Mouse (Mus musculus) forebrain, embryonic 16.5 days (tissue): Measurements from ENCODE around the gene Gm3252. TPM values are rescaled to one million over a fixed set of nuclear protein-coding genes. Genes with fewer than 3 reads are reported as not detected.
"Not testable (repeated sequence)": the region's sequence is repeated elsewhere in the genome, so short reads cannot be mapped to it uniquely, and the experiment has no call there.

Experiments
- ATAC-seq: fragments of 200-750 bp; cut with Nextera tagmentation; 2 replicates; pipeline ENCODE4 v1.8.0; 2017; ENCODE audit warnings: mild to moderate bottlenecking, moderate library complexity
- H3K27ac ChIP-seq: fragments of 300-500 bp; sonication (generic); 2 replicates; pipeline ENCODE4 v1.5.1; 2014; ENCODE audit warnings: low read length, control low read depth
- H3K27me3 ChIP-seq: fragments of 300-500 bp; sonication (generic); replicated peaks from 2 replicates; pipeline ENCODE4 v1.6.1; 2014; ENCODE audit warnings: low read length; ENCODE audit not compliant: control insufficient read depth, insufficient read depth
- H3K36me3 ChIP-seq: fragments of 300-500 bp; sonication (generic); 2 replicates; pipeline ENCODE4 v1.6.1; 2014; ENCODE audit not compliant: control insufficient read depth, insufficient read depth
- H3K4me1 ChIP-seq: fragments of 300-500 bp; sonication (generic); replicated peaks from 2 replicates; pipeline ENCODE4 v1.6.1; 2014; ENCODE audit warnings: low read length; ENCODE audit not compliant: control insufficient read depth, insufficient read depth
- H3K4me2 ChIP-seq: fragments of 300-500 bp; sonication (generic); 2 replicates; pipeline ENCODE4 v1.6.1; 2014; ENCODE audit warnings: mild to moderate bottlenecking, low read length, control low read depth
- H3K4me3 ChIP-seq: fragments of 300-500 bp; sonication (generic); replicated peaks from 2 replicates; pipeline ENCODE4 v1.5.1; 2014; ENCODE audit warnings: mild to moderate bottlenecking, low read length, control low read depth
- H3K9ac ChIP-seq: fragments of 300-500 bp; sonication (generic); replicated peaks from 2 replicates; pipeline ENCODE4 v1.6.1; 2014; ENCODE audit warnings: low read depth, low read length, control low read depth
- H3K9me3 ChIP-seq: fragments of 300-500 bp; sonication (generic); 2 replicates; pipeline ENCODE4 v1.6.1; 2016; ENCODE audit warnings: low read length; ENCODE audit not compliant: control insufficient read depth
- WGBS: fragments of 180-500 bp; shearing (Covaris S2); extraction: QIAGEN DNeasy Blood & Tissue Kit; methylation state at CpG from one replicate; pipeline ENCODE4 v1.1.7; 2014; 5-methylcytosine and 5-hydroxymethylcytosine counted together
- polyA plus RNA-seq: library from polyadenylated mRNA; unstranded; fragments of >200 nt; fragmentation: Nextera tagmentation; extraction: Ambion mirVana; gene quantifications from 2 replicates; pipeline ENCODE4 v1.2.1, GENCODE M21; 2015

Gm3252 gene
- polyA plus RNA-seq: 1.6 and 1.7 TPM in 2 replicates

GRCm38 (mm10) chr14:4726038-4726880 lies at the start of gene Gm3252:
Gene Gm3252, plus strand, starts transcription at chr14:4726775.
- ATAC-seq, H3K27me3 ChIP-seq, H3K36me3 ChIP-seq, H3K27ac ChIP-seq, H3K4me1 ChIP-seq, H3K9me3 ChIP-seq, H3K9ac ChIP-seq: not testable (repeated sequence)
- Histone ChIP-seq H3K4me2 (peak within 1 kb of the TSS; percentile 46), H3K4me3 (peak within 1 kb of the TSS; percentile 35)
- 5% methylated on average over 3 of the region's 47 CpGs for WGBS

DNA sequence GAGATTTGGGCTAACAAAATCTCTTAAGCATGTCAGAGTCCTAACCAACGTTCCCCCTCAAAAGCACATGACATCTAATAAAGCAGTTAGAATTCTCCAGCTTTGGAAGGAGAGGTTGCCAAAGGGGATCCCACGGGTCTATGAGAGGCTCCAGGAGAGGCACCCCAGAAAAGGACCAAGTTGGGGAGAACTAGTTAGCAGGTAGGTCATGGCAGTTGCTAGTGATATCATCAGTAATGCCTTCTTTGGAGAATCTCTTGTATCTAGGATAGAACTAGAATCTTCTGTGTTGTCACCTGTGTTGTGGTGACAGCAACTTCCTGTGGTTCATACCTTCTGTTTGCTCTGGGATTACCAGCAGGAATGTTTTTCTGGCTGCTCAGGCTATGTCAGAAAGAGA lies 17.6 kb upstream of the Gm3252 start, which contains the start of gene Gm7876:
Gene Gm7876 (plus strand): TSS at position 301 of the 400 bp plus-strand sequence.
- H3K27ac ChIP-seq, H3K9ac ChIP-seq, H3K9me3 ChIP-seq, H3K4me3 ChIP-seq, H3K4me1 ChIP-seq, H3K27me3 ChIP-seq, H3K4me2 ChIP-seq, ATAC-seq, H3K36me3 ChIP-seq: not testable (repeated sequence)
- 88% methylated on average over 1 of the region's 2 CpGs for WGBS

- not testable (repeated sequence) for H3K27me3 ChIP-seq, H3K4me3 ChIP-seq, H3K27ac ChIP-seq, H3K9me3 ChIP-seq, H3K4me2 ChIP-seq, H3K36me3 ChIP-seq, H3K9ac ChIP-seq, H3K4me1 ChIP-seq, ATAC-seq
- WGBS: 100% methylated on average over 1 of the region's 2 CpGs
These were observed 49.5 kb downstream of the Gm3252 start, which contains the start of gene Gm9602 for GRCm38 (mm10) chr14:4776037-4776436. Gene Gm9602, plus strand, starts transcription at chr14:4776337.

Other genes with a start within 250 kb of the Gm3252 start
- gene Gm3182, start 245.0 kb upstream of the Gm3252 start, polyA plus RNA-seq: not detected in 2 replicates
- gene Gm3047, start 171.4 kb upstream of the Gm3252 start, polyA plus RNA-seq: not detected in 2 replicates
- gene Gm8159, start 94.4 kb upstream of the Gm3252 start, polyA plus RNA-seq: not detected in 2 replicates
- 0.61 and 0.86 TPM in 2 replicates for gene Gm3239, start 62.6 kb upstream of the Gm3252 start, polyA plus RNA-seq
- gene Gm7876, start 17.5 kb upstream of the Gm3252 start, polyA plus RNA-seq: not detected in 2 replicates
- gene Gm9602, start 49.6 kb downstream of the Gm3252 start, polyA plus RNA-seq: not detected in 2 replicates
- not detected in 2 replicates for gene Gm3269, start 111.3 kb downstream of the Gm3252 start, polyA plus RNA-seq
- 2.2 and 4.9 TPM in 2 replicates for gene Gm3264, start 128.8 kb downstream of the Gm3252 start, polyA plus RNA-seq
- not detected in 2 replicates for gene Gm3278, start 165.6 kb downstream of the Gm3252 start, polyA plus RNA-seq